Mouse (Mus musculus) intestine, embryonic 14.5 days (tissue): Measurements from ENCODE around the gene Fkbp6. TPM values are rescaled to one million over a fixed set of nuclear protein-coding genes. Genes with fewer than 3 reads are reported as not detected.

Source experiments
- ATAC-seq: fragments of 200-750 bp; cut with Nextera tagmentation; replicated peaks from 2 replicates; pipeline ENCODE4 v1.8.0; 2017; ENCODE audit warnings: low read depth, moderate number of reproducible peaks, moderate TSS enrichment, moderate library complexity; ENCODE audit not compliant: low FRiP score, low TSS enrichment
- DNase-seq: peaks from one replicate; pipeline ENCODE4 v3.0.0-alpha.2; 2018; ENCODE audit warnings: low spot score
- H3K27ac ChIP-seq: fragments of 300-500 bp; sonication (generic); 2 replicates; pipeline ENCODE4 v1.5.1; 2014; ENCODE audit warnings: low read depth, mild to moderate bottlenecking, control low read depth
- H3K27me3 ChIP-seq: fragments of 300-500 bp; sonication (generic); replicated peaks from 2 replicates; pipeline ENCODE4 v1.6.1; 2014; ENCODE audit warnings: low read length, control low read depth; ENCODE audit not compliant: control insufficient read depth, insufficient read depth
- H3K36me3 ChIP-seq: fragments of 300-500 bp; sonication (generic); 2 replicates; pipeline ENCODE4 v1.6.1; 2014; ENCODE audit warnings: low read length, control low read depth; ENCODE audit not compliant: control insufficient read depth, insufficient read depth
- H3K4me1 ChIP-seq: fragments of 300-500 bp; sonication (generic); replicated peaks from 2 replicates; pipeline ENCODE4 v1.6.1; 2014; ENCODE audit warnings: low read length, control low read depth, mixed read lengths; ENCODE audit not compliant: control insufficient read depth, insufficient read depth
- H3K4me2 ChIP-seq: fragments of 300-500 bp; sonication (generic); 2 replicates; pipeline ENCODE4 v1.6.1; 2014; ENCODE audit warnings: low read length
- H3K4me3 ChIP-seq: fragments of 300-500 bp; sonication (generic); 2 replicates; pipeline ENCODE4 v1.5.1; 2014; ENCODE audit warnings: low read depth, low read length, control low read depth, mixed read lengths
- H3K9ac ChIP-seq: fragments of 300-500 bp; sonication (generic); 2 replicates; pipeline ENCODE4 v1.6.1; 2014; ENCODE audit warnings: mild to moderate bottlenecking, low read length
- H3K9me3 ChIP-seq: fragments of 300-500 bp; sonication (generic); 2 replicates; pipeline ENCODE4 v1.6.1; 2016; ENCODE audit warnings: low read length, control low read depth; ENCODE audit not compliant: control insufficient read depth
- WGBS: fragments of 180-500 bp; shearing (Covaris S2); extraction: QIAGEN DNeasy Blood & Tissue Kit; methylation state at CpG from one replicate; pipeline ENCODE4 v1.1.7; 2014; 5-methylcytosine and 5-hydroxymethylcytosine counted together
- polyA plus RNA-seq: library from polyadenylated mRNA; unstranded; fragments of >200 nt; fragmentation: Nextera tagmentation; extraction: Ambion mirVana; gene quantifications from 2 replicates; pipeline ENCODE4 v1.2.1, GENCODE M21; 2014

The Fkbp6 gene
- polyA plus RNA-seq, 1 experiment from 2014 or later: 0.19 TPM

DNA sequence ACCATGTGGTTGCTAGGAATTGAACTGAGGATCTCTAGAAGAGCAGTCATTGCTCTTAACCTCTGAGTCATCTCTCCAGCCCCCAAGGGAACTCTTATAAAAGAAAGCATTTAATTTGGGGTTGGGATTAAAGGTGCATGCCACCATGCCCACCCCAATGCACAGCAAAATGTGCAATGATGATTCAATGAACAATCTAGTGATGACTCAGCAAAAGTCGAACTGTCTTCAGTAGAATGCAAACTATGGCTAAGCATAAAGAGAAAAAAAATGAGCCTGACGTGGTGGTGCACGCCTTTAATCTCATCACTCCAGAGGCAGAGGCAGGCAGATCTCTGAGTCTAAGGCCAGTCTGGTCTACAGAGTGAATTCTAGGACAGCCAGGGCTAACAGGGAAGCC is 12.7 kb upstream of the Fkbp6 start:
- H3K4me2 ChIP-seq: no peak overlapping the region
- no peaks in the 10 kb centered on the region for H3K4me1 ChIP-seq
- no peak overlapping the region for H3K9ac ChIP-seq
- no peak overlapping the region for H3K27ac ChIP-seq
- H3K36me3 ChIP-seq: no peaks in the 10 kb centered on the region
- H3K9me3 ChIP-seq: no peaks in the 10 kb centered on the region
- H3K27me3 ChIP-seq: no peaks in the 10 kb centered on the region
- DNase-seq (no peak), ATAC-seq (no peak)
- no peak overlapping the region for H3K4me3 ChIP-seq
- WGBS: 86% methylated on average over 3 of the region's 3 CpGs

DNA sequence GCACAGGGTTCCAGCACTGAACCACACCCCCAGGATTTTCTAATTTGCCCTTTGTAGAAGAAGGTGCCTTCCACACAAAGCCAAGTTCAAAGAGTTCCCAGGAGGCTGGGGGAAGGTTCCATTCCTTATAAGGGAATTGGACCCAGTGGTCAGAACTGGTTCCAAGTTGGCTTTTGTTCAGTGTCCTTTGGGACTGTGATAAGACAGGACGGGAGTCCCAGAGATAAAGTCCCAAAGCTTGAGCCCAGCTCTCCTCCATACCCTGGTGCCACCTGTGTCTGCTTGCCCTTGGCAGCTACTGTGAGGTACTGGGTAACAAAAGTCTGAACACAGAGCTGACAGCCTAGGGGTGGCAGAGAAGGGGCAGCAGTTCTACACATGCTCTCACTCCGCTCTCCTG is 9.9 kb upstream of the Fkbp6 start:
- no peak for ATAC-seq
- no peak overlapping the region for H3K27ac ChIP-seq

DNA sequence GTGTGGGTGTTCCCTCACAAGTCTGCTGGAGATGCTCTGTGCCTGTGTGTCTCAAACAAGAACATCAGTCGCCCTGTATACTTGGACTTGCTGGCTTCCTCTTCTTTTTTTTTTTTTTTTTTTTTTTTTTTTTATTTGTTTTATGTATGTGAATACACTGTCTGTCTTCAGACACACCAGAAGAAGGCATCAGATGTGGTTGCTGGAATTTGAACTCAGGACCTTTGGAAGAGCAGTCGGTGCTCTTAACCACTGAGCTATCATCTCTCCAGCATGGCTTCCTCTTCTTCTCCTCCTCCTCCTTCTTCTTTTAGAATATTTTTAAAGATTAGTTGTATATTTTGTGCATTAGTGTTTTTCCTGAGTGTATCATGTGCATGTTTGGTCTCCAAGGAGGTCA is 7.7 kb upstream of the Fkbp6 start:
- no peak for ATAC-seq
- 87% methylated on average over 2 of the region's 2 CpGs for WGBS
- H3K4me2 ChIP-seq: no peak overlapping the region

More for the DNA sequence above, 9.9 kb upstream of the Fkbp6 start:
- no peaks in the 10 kb centered on the region for H3K36me3 ChIP-seq
- no peak overlapping the region for H3K9ac ChIP-seq
- H3K4me1 ChIP-seq: no peaks in the 10 kb centered on the region
- no peaks in the 10 kb centered on the region for H3K9me3 ChIP-seq
- no peaks in the 10 kb centered on the region for H3K27me3 ChIP-seq
- no peak for DNase-seq
- 81% methylated on average over 2 of the region's 2 CpGs for WGBS
- H3K4me2 ChIP-seq: no peak overlapping the region
- no peak overlapping the region for H3K4me3 ChIP-seq

DNA sequence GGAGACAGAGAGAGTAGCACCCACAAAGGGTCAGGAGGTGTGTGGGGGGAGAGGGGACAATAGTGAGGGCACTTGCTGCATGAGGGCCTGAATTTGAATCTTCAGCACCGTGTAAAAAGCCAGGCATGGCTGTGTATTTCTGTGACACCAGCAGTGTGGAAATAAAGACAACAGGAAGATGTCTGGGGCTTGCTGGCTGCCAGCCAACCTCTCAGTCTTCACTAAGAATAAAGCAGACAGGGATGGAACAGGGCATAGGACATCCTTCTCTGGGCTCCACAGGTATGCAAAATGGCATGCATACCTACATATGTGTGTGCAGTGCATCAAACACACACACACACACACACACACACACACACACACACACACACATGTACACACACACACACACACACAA is 6.2 kb upstream of the Fkbp6 start:
- H3K4me1 ChIP-seq: no peaks in the 10 kb centered on the region
- H3K4me3 ChIP-seq: no peak overlapping the region
- H3K27ac ChIP-seq: no peak overlapping the region
- no peaks in the 10 kb centered on the region for H3K9me3 ChIP-seq
- 38% methylated on average over 1 of the region's 1 CpGs for WGBS
- no peak for ATAC-seq
- no peak overlapping the region for H3K9ac ChIP-seq
- H3K4me2 ChIP-seq: no peak overlapping the region
- peaks cover 17% of the 10 kb centered on the region for H3K27me3 ChIP-seq
- H3K36me3 ChIP-seq: no peaks in the 10 kb centered on the region
- DNase-seq: no peak

More for the DNA sequence above, 7.7 kb upstream of the Fkbp6 start:
- Histone ChIP-seq H3K36me3 (no peaks in the 10 kb centered on the region), H3K27me3 (peaks cover 17% of the 10 kb centered on the region), H3K9me3 (no peaks in the 10 kb centered on the region), H3K27ac (no peak overlapping the region), H3K9ac (no peak overlapping the region), H3K4me1 (no peaks in the 10 kb centered on the region), H3K4me3 (no peak overlapping the region)
- no peak for DNase-seq

DNA sequence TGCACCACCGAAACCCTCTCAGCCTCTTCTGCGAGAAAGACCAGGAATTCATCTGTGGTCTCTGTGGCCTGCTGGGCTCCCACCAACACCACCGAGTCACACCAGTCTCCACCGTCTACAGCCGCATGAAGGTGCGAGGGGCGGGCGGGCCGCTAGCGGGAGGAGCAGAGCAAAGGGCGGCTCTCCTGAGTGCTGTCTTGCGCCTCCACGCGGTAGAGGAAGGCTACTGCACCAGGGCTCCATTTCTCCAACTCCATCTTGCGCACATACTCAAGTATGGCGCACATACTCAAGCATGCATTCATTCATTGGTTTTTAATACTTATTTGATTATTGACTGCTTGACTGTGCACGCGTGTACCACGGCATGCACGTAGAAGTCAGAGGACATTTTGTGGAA is 3.7 kb upstream of the Fkbp6 start:
- WGBS: 16% methylated on average over 20 of the region's 20 CpGs
- Histone ChIP-seq H3K4me2 (no peak overlapping the region), H3K36me3 (no peaks in the 10 kb centered on the region), H3K4me1 (no peaks in the 10 kb centered on the region), H3K4me3 (no peak overlapping the region), H3K27me3 (peaks cover 17% of the 10 kb centered on the region), H3K9ac (no peak overlapping the region), H3K27ac (no peak overlapping the region), H3K9me3 (peaks cover 3% of the 10 kb centered on the region; the same call in 1 of the 2 replicates)
- peak; percentile 58 for DNase-seq
- no peak for ATAC-seq

DNA sequence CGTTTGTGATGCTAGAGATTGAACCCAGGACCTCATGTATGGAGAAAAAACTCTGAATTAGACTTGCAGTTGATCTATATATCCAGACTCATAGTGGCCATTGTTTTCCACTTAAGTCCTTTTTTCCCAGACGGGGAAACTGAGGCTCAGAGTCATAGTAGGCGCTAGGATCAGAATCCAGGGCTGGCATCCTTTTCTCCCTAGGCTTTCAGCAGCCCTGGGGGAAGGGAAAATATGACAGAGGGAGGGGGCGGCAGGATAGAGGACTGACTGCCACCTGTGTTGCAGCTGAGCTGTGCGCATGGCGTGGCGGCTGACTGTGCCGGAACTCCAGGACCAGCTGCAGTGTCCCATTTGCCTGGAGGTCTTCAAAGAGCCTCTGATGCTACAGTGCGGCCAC is 3.2 kb upstream of the Fkbp6 start, which contains the start of gene Trim50:
Trim50 (plus strand) TSS at position 301 of the 400 bp plus-strand sequence.
- H3K4me2 ChIP-seq: no peak within 1 kb of the TSS
- no peak within 1 kb of the TSS for H3K9ac ChIP-seq
- DNase-seq: no peak
- WGBS: 56% methylated on average over 9 of the region's 9 CpGs
- H3K9me3 ChIP-seq: peaks cover 3% of the 10 kb centered on the region; the same call in 1 of the 2 replicates
- no peaks in the 10 kb centered on the region for H3K4me1 ChIP-seq
- peaks cover 17% of the 10 kb centered on the region for H3K27me3 ChIP-seq
- no peak within 1 kb of the TSS for H3K27ac ChIP-seq
- ATAC-seq: no peak
- no peaks in the 10 kb centered on the region for H3K36me3 ChIP-seq
- H3K4me3 ChIP-seq: no peak within 1 kb of the TSS

DNA sequence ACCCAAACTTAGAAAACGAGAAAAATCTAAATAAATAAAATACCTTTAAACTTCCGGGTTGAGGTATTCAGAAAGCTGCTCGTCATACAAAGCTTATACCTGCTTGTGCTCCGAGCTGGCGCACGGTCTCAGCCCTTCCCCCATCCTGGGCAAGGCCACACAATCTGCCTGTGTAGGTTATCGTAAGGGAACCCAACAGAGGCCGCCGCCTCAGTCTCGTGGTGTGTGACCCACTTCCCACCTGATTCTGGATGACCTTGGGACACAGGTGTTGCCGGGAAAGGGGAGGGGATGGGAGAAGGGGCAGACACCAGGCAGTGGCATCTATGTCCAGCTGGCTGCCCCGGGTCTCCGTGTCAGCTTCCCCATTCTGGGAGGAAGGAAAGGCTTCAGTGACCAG is 1.8 kb upstream of the Fkbp6 start:
- DNase-seq (no peak), ATAC-seq (no peak)
- peaks cover 17% of the 10 kb centered on the region for H3K27me3 ChIP-seq
- no peaks in the 10 kb centered on the region for H3K36me3 ChIP-seq
- no peaks in the 10 kb centered on the region for H3K4me1 ChIP-seq
- H3K9me3 ChIP-seq: peaks cover 3% of the 10 kb centered on the region; the same call in 1 of the 2 replicates
- no peak overlapping the region for H3K27ac ChIP-seq
- no peak overlapping the region for H3K4me2 ChIP-seq
- no peak overlapping the region for H3K9ac ChIP-seq
- H3K4me3 ChIP-seq: no peak overlapping the region
- 81% methylated on average over 13 of the region's 13 CpGs for WGBS

DNA sequence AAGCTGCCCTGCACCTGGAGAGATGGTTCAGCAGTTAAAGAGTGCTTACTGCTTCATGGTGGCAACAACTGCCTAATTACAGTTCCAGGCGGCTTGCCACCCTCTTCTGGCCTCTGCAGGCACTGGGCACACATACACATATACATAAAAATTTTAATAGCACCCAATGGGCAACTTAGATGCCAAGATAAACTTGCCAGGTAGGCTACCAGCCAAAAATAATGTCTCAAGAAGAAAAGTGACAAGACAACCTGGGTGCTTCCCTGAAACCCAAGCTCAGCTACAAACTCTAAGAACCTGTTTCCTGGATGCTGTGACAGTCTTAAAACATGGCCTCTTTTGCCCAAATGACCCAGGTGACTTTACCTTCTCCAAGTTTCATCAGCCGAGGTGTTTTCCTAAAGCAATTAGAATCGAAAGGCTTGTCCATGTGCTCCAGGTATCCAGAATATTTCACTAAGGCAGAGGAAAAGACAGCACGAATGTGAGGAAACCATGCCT is 2.3 kb downstream of the Fkbp6 start:
- H3K4me1 ChIP-seq: no peaks in the 10 kb centered on the region
- no peak overlapping the region for H3K4me2 ChIP-seq
- no peaks in the 10 kb centered on the region for H3K36me3 ChIP-seq
- no peak overlapping the region for H3K4me3 ChIP-seq
- peaks cover 3% of the 10 kb centered on the region; the same call in 1 of the 2 replicates for H3K9me3 ChIP-seq
- no peak for DNase-seq
- no peak overlapping the region for H3K27ac ChIP-seq
- ATAC-seq: no peak
- no peaks in the 10 kb centered on the region for H3K27me3 ChIP-seq
- no peak overlapping the region for H3K9ac ChIP-seq
- WGBS: 69% methylated on average over 4 of the region's 4 CpGs

DNA sequence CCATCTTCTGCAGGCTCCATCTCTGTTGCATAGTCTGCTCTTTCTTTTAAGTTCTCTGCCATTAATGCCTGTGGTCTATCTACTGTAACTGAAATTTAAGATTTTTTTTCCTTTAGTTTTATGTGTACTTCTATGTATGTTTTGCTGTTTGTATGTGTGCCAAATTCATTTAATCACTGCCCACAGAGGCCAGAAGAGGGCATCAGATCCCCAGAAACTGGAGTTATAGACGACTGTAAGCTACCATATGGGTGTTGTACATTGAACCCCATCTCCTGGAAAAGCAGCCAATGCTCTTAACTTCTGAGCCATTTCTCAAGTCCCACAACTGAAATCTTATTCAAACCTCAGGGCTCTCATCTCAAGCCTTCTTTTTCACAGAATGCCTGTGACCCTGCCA is 3.4 kb downstream of the Fkbp6 start:
- Histone ChIP-seq H3K27ac (no peak overlapping the region), H3K27me3 (no peaks in the 10 kb centered on the region), H3K4me1 (no peaks in the 10 kb centered on the region), H3K9me3 (peaks cover 3% of the 10 kb centered on the region; the same call in 1 of the 2 replicates), H3K4me3 (no peak overlapping the region), H3K9ac (no peak overlapping the region), H3K36me3 (no peaks in the 10 kb centered on the region), H3K4me2 (no peak overlapping the region)
- 18% methylated on average over 1 of the region's 1 CpGs for WGBS
- no peak for ATAC-seq
- no peak for DNase-seq
